Mouse (Mus musculus): Measurements from ENCODE around the gene Slc1a2.

Gene Slc1a2

GRCm38 (mm10) chr2:102745259-102745906 is 86.9 kb downstream of the Slc1a2 start:
- Histone ChIP-seq H3K4me1 (replicated peaks; ENCODE audit: low read depth, low read length) (no peaks in the 10 kb centered on the region), H3K36me3 (ENCODE audit: insufficient read depth, low read length) (no peaks in the 10 kb centered on the region), H3K27me3 (ENCODE audit: insufficient read depth, low read length) (no peaks in the 10 kb centered on the region), H3K9me3 (ENCODE audit: low read length) (no peaks in the 10 kb centered on the region), H3K4me3 (replicated peaks; ENCODE audit: low read length) (no peak overlapping the region)
- no peak for TF ChIP-seq POU5F1 (IDR thresholded peaks at IDR 0.05; ENCODE audit: borderline replicate concordance, low read length)
- TF ChIP-seq CTCF (conservative IDR thresholded peaks at IDR 0.05; ENCODE audit: low read length): no peak
- TF ChIP-seq NANOG (IDR thresholded peaks at IDR 0.05; ENCODE audit: borderline replicate concordance, low read length): no peak

- Histone ChIP-seq H3K4me3 (replicated peaks; ENCODE audit: low read length) (no peak overlapping the region), H3K36me3 (ENCODE audit: insufficient read depth, low read length) (no peaks in the 10 kb centered on the region), H3K4me1 (replicated peaks; ENCODE audit: low read depth, low read length) (no peaks in the 10 kb centered on the region), H3K9me3 (ENCODE audit: low read length) (no peaks in the 10 kb centered on the region), H3K27me3 (ENCODE audit: insufficient read depth, low read length) (no peaks in the 10 kb centered on the region)
- TF ChIP-seq NANOG (IDR thresholded peaks at IDR 0.05; ENCODE audit: borderline replicate concordance, low read length) (no peak), POU5F1 (IDR thresholded peaks at IDR 0.05; ENCODE audit: borderline replicate concordance, low read length) (no peak), CTCF (conservative IDR thresholded peaks at IDR 0.05; ENCODE audit: low read length) (no peak)
Measured at GRCm38 (mm10) chr2:102747758-102748157, 89.3 kb downstream of the Slc1a2 start.

GRCm38 (mm10) chr2:102749926-102750325 is 91.5 kb downstream of the Slc1a2 start:
- TF ChIP-seq POU5F1 (IDR thresholded peaks at IDR 0.05; ENCODE audit: borderline replicate concordance, low read length): no peak
- no peak for TF ChIP-seq CTCF (conservative IDR thresholded peaks at IDR 0.05; ENCODE audit: low read length)
- no peak for TF ChIP-seq NANOG (IDR thresholded peaks at IDR 0.05; ENCODE audit: borderline replicate concordance, low read length)
- Histone ChIP-seq H3K4me1 (replicated peaks; ENCODE audit: low read depth, low read length) (no peaks in the 10 kb centered on the region), H3K27me3 (ENCODE audit: insufficient read depth, low read length) (no peaks in the 10 kb centered on the region), H3K4me3 (replicated peaks; ENCODE audit: low read length) (no peak overlapping the region), H3K9me3 (ENCODE audit: low read length) (no peaks in the 10 kb centered on the region), H3K36me3 (ENCODE audit: insufficient read depth, low read length) (no peaks in the 10 kb centered on the region)

GRCm38 (mm10) chr2:102751846-102752245 is 93.4 kb downstream of the Slc1a2 start:
- no peaks in the 10 kb centered on the region for H3K27me3 ChIP-seq (ENCODE audit: insufficient read depth, low read length)
- TF ChIP-seq NANOG (IDR thresholded peaks at IDR 0.05; ENCODE audit: borderline replicate concordance, low read length): no peak
- TF ChIP-seq POU5F1 (IDR thresholded peaks at IDR 0.05; ENCODE audit: borderline replicate concordance, low read length): no peak
- no peak for TF ChIP-seq CTCF (conservative IDR thresholded peaks at IDR 0.05; ENCODE audit: low read length)
- H3K36me3 ChIP-seq (ENCODE audit: insufficient read depth, low read length): no peaks in the 10 kb centered on the region
- no peaks in the 10 kb centered on the region for H3K4me1 ChIP-seq (replicated peaks; ENCODE audit: low read depth, low read length)
- no peaks in the 10 kb centered on the region for H3K9me3 ChIP-seq (ENCODE audit: low read length)
- no peak overlapping the region for H3K4me3 ChIP-seq (replicated peaks; ENCODE audit: low read length)

- Histone ChIP-seq H3K9me3 (ENCODE audit: low read length) (no peaks in the 10 kb centered on the region), H3K4me3 (replicated peaks; ENCODE audit: low read length) (no peak overlapping the region), H3K36me3 (ENCODE audit: insufficient read depth, low read length) (no peaks in the 10 kb centered on the region), H3K27me3 (ENCODE audit: insufficient read depth, low read length) (no peaks in the 10 kb centered on the region), H3K4me1 (replicated peaks; ENCODE audit: low read depth, low read length) (no peaks in the 10 kb centered on the region)
- no peak for TF ChIP-seq NANOG (IDR thresholded peaks at IDR 0.05; ENCODE audit: borderline replicate concordance, low read length)
- no peak for TF ChIP-seq POU5F1 (IDR thresholded peaks at IDR 0.05; ENCODE audit: borderline replicate concordance, low read length)
- TF ChIP-seq CTCF (conservative IDR thresholded peaks at IDR 0.05; ENCODE audit: low read length): no peak
Measured at GRCm38 (mm10) chr2:102757241-102757860, 98.9 kb downstream of the Slc1a2 start.

GRCm38 (mm10) chr2:102759479-102759878 is 101.0 kb downstream of the Slc1a2 start:
- H3K9me3 ChIP-seq (ENCODE audit: low read length): no peaks in the 10 kb centered on the region
- H3K27me3 ChIP-seq (ENCODE audit: insufficient read depth, low read length): no peaks in the 10 kb centered on the region
- no peaks in the 10 kb centered on the region for H3K36me3 ChIP-seq (ENCODE audit: insufficient read depth, low read length)
- H3K4me3 ChIP-seq (replicated peaks; ENCODE audit: low read length): no peak overlapping the region
- TF ChIP-seq POU5F1 (IDR thresholded peaks at IDR 0.05; ENCODE audit: borderline replicate concordance, low read length) (no peak), CTCF (conservative IDR thresholded peaks at IDR 0.05; ENCODE audit: low read length) (no peak), NANOG (IDR thresholded peaks at IDR 0.05; ENCODE audit: borderline replicate concordance, low read length) (no peak)
- H3K4me1 ChIP-seq (replicated peaks; ENCODE audit: low read depth, low read length): no peaks in the 10 kb centered on the region

- TF ChIP-seq NANOG (IDR thresholded peaks at IDR 0.05; ENCODE audit: borderline replicate concordance, low read length) (no peak), POU5F1 (IDR thresholded peaks at IDR 0.05; ENCODE audit: borderline replicate concordance, low read length) (no peak), CTCF (conservative IDR thresholded peaks at IDR 0.05; ENCODE audit: low read length) (no peak)
- H3K4me1 ChIP-seq (replicated peaks; ENCODE audit: low read depth, low read length): no peaks in the 10 kb centered on the region
- H3K27me3 ChIP-seq (ENCODE audit: insufficient read depth, low read length): no peaks in the 10 kb centered on the region
- no peak overlapping the region for H3K4me3 ChIP-seq (replicated peaks; ENCODE audit: low read length)
- no peaks in the 10 kb centered on the region for H3K36me3 ChIP-seq (ENCODE audit: insufficient read depth, low read length)
- H3K9me3 ChIP-seq (ENCODE audit: low read length): no peaks in the 10 kb centered on the region
Measured at GRCm38 (mm10) chr2:102760284-102761072, 102.0 kb downstream of the Slc1a2 start.

- Histone ChIP-seq H3K27me3 (ENCODE audit: insufficient read depth, low read length) (no peaks in the 10 kb centered on the region), H3K36me3 (ENCODE audit: insufficient read depth, low read length) (no peaks in the 10 kb centered on the region), H3K4me1 (replicated peaks; ENCODE audit: low read depth, low read length) (no peaks in the 10 kb centered on the region), H3K4me3 (replicated peaks; ENCODE audit: low read length) (no peak overlapping the region), H3K9me3 (ENCODE audit: low read length) (no peaks in the 10 kb centered on the region)
- TF ChIP-seq POU5F1 (IDR thresholded peaks at IDR 0.05; ENCODE audit: borderline replicate concordance, low read length): no peak
Measured at GRCm38 (mm10) chr2:102763176-102763575, 104.7 kb downstream of the Slc1a2 start.
